Mouse (Mus musculus) liver, embryonic 14.5 days (tissue): ENCODE results near the gene Tcte3.

Experiments
- CTCF ChIP-seq: IDR thresholded peaks from 2 replicates; pipeline ENCODE4 v1.5.1; 2016; ENCODE audit warnings: antibody characterized with exemption, low read depth, control low read depth
- EP300 ChIP-seq: IDR thresholded peaks from 2 replicates; pipeline ENCODE4 v1.6.1; 2016; ENCODE audit warnings: antibody characterized with exemption, low read depth

- no peak for TF ChIP-seq CTCF
- no peak for TF ChIP-seq EP300
Observed at GRCm38 (mm10) chr17:15088591-15089001, 47.3 kb upstream of the Tcte3 start.
